Mouse (Mus musculus): ENCODE results near the gene Ier5.

DNA sequence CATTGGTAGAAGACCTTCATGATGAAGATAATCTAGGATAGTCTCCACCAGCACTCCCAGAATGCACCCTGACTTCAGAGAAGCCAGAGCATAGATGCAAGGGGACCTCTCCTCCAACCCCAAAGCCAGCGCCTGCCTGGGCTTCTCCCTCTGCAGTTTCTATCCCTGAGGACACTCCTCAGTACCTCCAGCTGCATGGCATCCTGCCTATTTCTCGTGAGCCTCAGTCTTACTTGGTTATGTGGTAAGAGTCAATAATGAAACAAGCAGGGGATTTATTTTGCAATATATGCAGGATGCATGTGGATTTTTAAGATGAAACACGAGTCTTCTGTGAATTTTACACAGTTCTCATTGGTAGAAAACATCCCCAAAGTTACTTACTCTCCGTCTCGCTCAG is 33.2 kb downstream of the Ier5 start:
- TF ChIP-seq FLI1 (IDR thresholded peaks at IDR 0.05; ENCODE audit: low read length) (no peak), GATA1 (IDR thresholded peaks at IDR 0.05; ENCODE audit: borderline replicate concordance, low read length) (no peak)

Data from megakaryocyte, embryonic 14.5 days (primary cell).